Mouse (Mus musculus): Measurements from ENCODE around the gene Gm3696. TPM values are rescaled to one million over a fixed set of nuclear protein-coding genes. Genes with fewer than 3 reads are reported as not detected.
A peak's percentile ranks its signal among the peaks of the same experiment; 100 is the strongest.
"Not testable (repeated sequence)": the region's sequence is repeated elsewhere in the genome, so short reads cannot be mapped to it uniquely, and the experiment has no call there.

Gene Gm3696
- total RNA-seq (2021): 1 to 10 TPM; 2.2 to 5.1 TPM

- DNase-seq: not testable (repeated sequence)
These were observed at the start of gene Gm3696 for GRCm38 (mm10) chr14:7100521-7100920. Gene Gm3696, minus strand, starts transcription at chr14:7100621.

GRCm38 (mm10) chr14:7125312-7125711 is 24.9 kb upstream of the Gm3696 start, which contains the start of gene Gm6676:
Gene Gm6676, minus strand, starts transcription at chr14:7125412.
- DNase-seq: not testable (repeated sequence)

GRCm38 (mm10) chr14:7105124-7105802 is 4.8 kb upstream of the Gm3696 start:
- peak; percentile 2 to 5 for DNase-seq

- DNase-seq: not testable (repeated sequence)
These were observed 55.6 kb downstream of the Gm3696 start, which contains the start of gene Gm3685 for GRCm38 (mm10) chr14:7044870-7045269. Gene Gm3685, minus strand, starts transcription at chr14:7044970.

Other genes with a start within 250 kb of the Gm3696 start
- gene Gm3667, start 210.7 kb downstream of the Gm3696 start, total RNA-seq (2021): under 1 TPM; 0.76 to 0.97 TPM
- gene Gm6356, start 126.8 kb downstream of the Gm3696 start, total RNA-seq (2021): not detected
- under 1 TPM; 0.22 to 0.66 TPM for gene Gm10406, start 73.2 kb downstream of the Gm3696 start, total RNA-seq (2021)
- not detected for gene Gm3685, start 55.7 kb downstream of the Gm3696 start, total RNA-seq (2021)
- not detected for gene Gm6676, start 24.8 kb upstream of the Gm3696 start, total RNA-seq (2021)
- 1 to 10 TPM; 1.3 to 1.7 TPM for gene Gm3512, start 73.9 kb upstream of the Gm3696 start, total RNA-seq (2021)
- not detected for gene Gm16434, start 93.9 kb upstream of the Gm3696 start, total RNA-seq (2021)
- gene Gm3727, start 164.1 kb upstream of the Gm3696 start, total RNA-seq (2021): not detected
- gene Gm3739, start 214.4 kb upstream of the Gm3696 start, total RNA-seq (2021): 1 to 10 TPM in 1 of 2 experiments, under 1 TPM in 1; 0.30 to 1.2 TPM
- not detected for gene Gm5797, start 231.8 kb upstream of the Gm3696 start, total RNA-seq (2021)